Mouse (Mus musculus): ENCODE results near the gene Runx2. TPM values are rescaled to one million over a fixed set of nuclear protein-coding genes. Genes with fewer than 3 reads are reported as not detected.

Runx2 gene
- polyA plus RNA-seq, 1 experiment from 2014 or later, result 0.52 TPM

DNA sequence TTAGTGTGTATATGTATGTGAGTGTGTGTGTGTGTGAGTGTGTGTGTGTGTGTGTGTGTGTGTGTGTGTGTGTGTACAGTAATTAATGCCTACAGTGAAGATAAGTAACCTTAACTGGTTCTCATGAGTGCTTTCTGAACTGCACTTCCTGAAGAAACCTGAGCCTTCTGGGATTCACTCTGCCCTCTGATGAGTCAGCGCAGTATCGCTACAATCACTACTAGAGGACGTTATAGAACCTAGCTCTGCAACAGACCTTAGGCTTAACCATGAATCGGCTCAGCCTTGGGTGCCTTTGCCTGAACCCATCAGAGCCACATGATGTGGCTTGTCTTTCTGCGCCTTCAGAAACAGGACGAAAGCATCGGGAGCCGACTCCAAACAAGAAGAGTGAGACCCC is 169.5 kb downstream of the Runx2 start:
- H3K9me3 ChIP-seq (ENCODE audit: control insufficient read depth, low read length), result no peaks in the 10 kb centered on the region
- no peak for DNase-seq (ENCODE audit: low spot score)
- 95% methylated on average over 8 of the region's 8 CpGs for WGBS
- peaks cover 4% of the 10 kb centered on the region; the same call in 1 of the 2 replicates for H3K4me1 ChIP-seq (replicated peaks; ENCODE audit: control insufficient read depth, insufficient read depth, low read length)
- no peak overlapping the region for H3K9ac ChIP-seq
- no peak overlapping the region for H3K4me2 ChIP-seq (replicated peaks)
- H3K36me3 ChIP-seq (replicated peaks; ENCODE audit: control insufficient read depth, insufficient read depth), result no peaks in the 10 kb centered on the region
- H3K27ac ChIP-seq, result no peak overlapping the region
- H3K27me3 ChIP-seq (ENCODE audit: control insufficient read depth, insufficient read depth, low read length), result no peaks in the 10 kb centered on the region
- H3K4me3 ChIP-seq (replicated peaks; ENCODE audit: low read length), result no peak overlapping the region
- no peak for ATAC-seq (ENCODE audit: low FRiP score)

DNA sequence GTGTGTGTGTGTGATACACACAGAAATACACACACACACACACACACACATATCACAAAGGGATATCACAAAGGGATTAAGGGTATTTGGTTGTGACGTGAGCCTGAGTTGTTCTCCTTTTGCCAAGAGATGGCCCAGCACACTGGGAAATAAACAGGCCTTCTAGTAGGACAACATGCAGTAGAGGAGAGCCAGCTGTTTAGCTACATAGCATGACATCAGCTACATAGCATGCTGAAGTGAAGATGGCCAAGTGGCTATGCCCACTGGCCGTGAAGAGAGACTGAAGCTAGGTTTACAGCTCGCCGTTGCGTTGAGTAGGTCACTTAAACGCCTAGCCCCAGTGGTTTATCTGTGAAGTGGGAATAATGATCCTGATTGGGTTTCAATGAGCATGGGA is 171.3 kb downstream of the Runx2 start:
- no peak overlapping the region for H3K9ac ChIP-seq
- no peak overlapping the region for H3K4me3 ChIP-seq (replicated peaks; ENCODE audit: low read length)
- no peak overlapping the region for H3K27ac ChIP-seq
- H3K9me3 ChIP-seq (ENCODE audit: control insufficient read depth, low read length), result no peaks in the 10 kb centered on the region
- ATAC-seq (ENCODE audit: low FRiP score) (no peak), DNase-seq (ENCODE audit: low spot score) (no peak)
- H3K4me2 ChIP-seq (replicated peaks), result no peak overlapping the region
- H3K27me3 ChIP-seq (ENCODE audit: control insufficient read depth, insufficient read depth, low read length), result no peaks in the 10 kb centered on the region
- WGBS, result 94% methylated on average over 6 of the region's 6 CpGs
- H3K4me1 ChIP-seq (replicated peaks; ENCODE audit: control insufficient read depth, insufficient read depth, low read length), result no peaks in the 10 kb centered on the region
- no peaks in the 10 kb centered on the region for H3K36me3 ChIP-seq (replicated peaks; ENCODE audit: control insufficient read depth, insufficient read depth)

DNA sequence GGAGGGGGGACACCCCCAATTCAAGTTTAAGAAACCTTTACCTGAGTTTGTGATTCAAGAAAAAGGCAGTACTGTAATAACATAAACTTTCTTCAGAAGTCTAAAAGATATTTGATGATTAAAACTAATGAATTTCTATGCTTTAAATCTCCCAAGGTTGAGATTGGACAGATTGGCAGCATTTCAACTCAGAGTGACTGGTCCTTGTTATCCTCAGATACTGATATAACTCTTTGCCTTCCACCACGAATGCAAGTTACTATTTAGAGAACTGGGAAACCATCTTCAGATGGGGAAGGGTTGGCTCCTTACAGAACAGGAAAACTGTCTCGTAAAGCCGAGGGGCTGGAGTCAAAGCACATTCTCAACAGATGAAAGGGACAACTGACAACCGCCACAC is 172.5 kb downstream of the Runx2 start:
- no peak overlapping the region for H3K4me3 ChIP-seq (replicated peaks; ENCODE audit: low read length)
- H3K36me3 ChIP-seq (replicated peaks; ENCODE audit: control insufficient read depth, insufficient read depth), result no peaks in the 10 kb centered on the region
- 87% methylated on average over 4 of the region's 4 CpGs for WGBS
- H3K4me2 ChIP-seq (replicated peaks), result no peak overlapping the region
- no peaks in the 10 kb centered on the region for H3K27me3 ChIP-seq (ENCODE audit: control insufficient read depth, insufficient read depth, low read length)
- DNase-seq (ENCODE audit: low spot score), result no peak
- H3K9ac ChIP-seq, result no peak overlapping the region
- no peak for ATAC-seq (ENCODE audit: low FRiP score)
- no peak overlapping the region for H3K27ac ChIP-seq
- no peaks in the 10 kb centered on the region for H3K4me1 ChIP-seq (replicated peaks; ENCODE audit: control insufficient read depth, insufficient read depth, low read length)
- no peaks in the 10 kb centered on the region for H3K9me3 ChIP-seq (ENCODE audit: control insufficient read depth, low read length)

DNA sequence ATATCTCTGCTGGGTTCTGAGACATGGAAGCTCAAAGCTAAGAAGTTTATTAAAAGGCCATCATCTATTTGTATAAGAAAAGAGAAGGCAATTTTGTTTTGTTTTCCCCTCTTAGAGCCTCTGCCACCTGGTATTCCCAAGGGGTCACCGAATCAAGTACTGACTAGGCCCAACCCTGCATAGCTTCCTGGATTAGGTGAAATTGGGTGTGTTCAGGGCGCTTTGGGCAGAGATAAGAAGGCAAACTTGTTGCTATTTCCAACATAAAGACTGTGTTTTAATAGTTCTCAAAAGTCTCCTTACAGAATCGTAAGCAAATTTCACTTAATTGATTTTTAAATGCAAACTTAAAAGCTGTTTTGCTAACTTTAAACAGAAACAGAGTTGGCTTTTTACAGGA is 173.7 kb downstream of the Runx2 start:
- H3K27ac ChIP-seq, result no peak overlapping the region
- H3K9me3 ChIP-seq (ENCODE audit: control insufficient read depth, low read length), result no peaks in the 10 kb centered on the region
- ATAC-seq (ENCODE audit: low FRiP score) (no peak), DNase-seq (ENCODE audit: low spot score) (no peak)
- H3K4me1 ChIP-seq (replicated peaks; ENCODE audit: control insufficient read depth, insufficient read depth, low read length), result no peaks in the 10 kb centered on the region
- H3K36me3 ChIP-seq (replicated peaks; ENCODE audit: control insufficient read depth, insufficient read depth), result no peaks in the 10 kb centered on the region
- H3K9ac ChIP-seq, result no peak overlapping the region
- no peaks in the 10 kb centered on the region for H3K27me3 ChIP-seq (ENCODE audit: control insufficient read depth, insufficient read depth, low read length)
- WGBS, result 90% methylated on average over 3 of the region's 3 CpGs
- no peak overlapping the region for H3K4me3 ChIP-seq (replicated peaks; ENCODE audit: low read length)
- H3K4me2 ChIP-seq (replicated peaks), result no peak overlapping the region

- 96% methylated on average over 14 of the region's 14 CpGs for WGBS
- DNase-seq (ENCODE audit: low spot score) (no peak), ATAC-seq (ENCODE audit: low FRiP score) (no peak)
- H3K4me1 ChIP-seq (replicated peaks; ENCODE audit: control insufficient read depth, insufficient read depth, low read length), result no peaks in the 10 kb centered on the region
- H3K9ac ChIP-seq, result no peak overlapping the region
- no peak overlapping the region for H3K4me3 ChIP-seq (replicated peaks; ENCODE audit: low read length)
- H3K9me3 ChIP-seq (ENCODE audit: control insufficient read depth, low read length), result no peaks in the 10 kb centered on the region
- H3K4me2 ChIP-seq (replicated peaks), result no peak overlapping the region
- H3K36me3 ChIP-seq (replicated peaks; ENCODE audit: control insufficient read depth, insufficient read depth), result no peaks in the 10 kb centered on the region
- no peak overlapping the region for H3K27ac ChIP-seq
- no peaks in the 10 kb centered on the region for H3K27me3 ChIP-seq (ENCODE audit: control insufficient read depth, insufficient read depth, low read length)
These were observed 175.2 kb downstream of the Runx2 start for GRCm38 (mm10) chr17:44639446-44639845.

DNA sequence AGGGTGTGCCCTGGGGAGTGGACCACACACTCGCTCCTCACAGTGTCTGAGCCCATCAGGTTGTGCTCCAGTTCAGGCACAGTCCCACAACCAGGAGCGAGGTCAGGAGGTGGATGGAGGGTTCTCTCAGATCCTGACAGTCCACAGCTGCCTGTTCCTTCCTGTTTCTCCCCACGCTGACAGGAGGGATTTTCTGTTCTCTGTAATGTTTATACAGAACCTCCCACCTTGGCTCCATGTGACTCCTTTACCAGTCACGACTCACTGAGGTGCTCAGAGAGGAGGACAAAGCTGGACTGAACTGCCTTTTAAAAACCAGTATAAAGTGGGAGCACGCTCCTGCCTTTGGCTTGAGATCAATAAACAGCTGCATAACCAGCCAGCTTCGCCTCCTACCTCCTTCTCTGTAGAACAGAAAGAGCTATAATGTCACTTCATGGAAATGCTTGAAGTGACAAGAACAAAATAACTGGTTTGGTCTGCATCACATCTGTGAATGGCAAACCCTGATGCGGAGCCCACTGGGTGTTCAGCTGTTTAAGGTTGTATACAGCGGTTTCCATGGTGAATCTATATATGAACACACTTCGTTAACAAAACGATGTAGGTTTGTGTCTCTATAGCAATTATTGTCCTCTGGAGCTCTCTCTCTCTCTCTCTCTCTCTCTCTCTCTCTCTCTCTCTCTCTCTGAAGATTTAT is 177.3 kb downstream of the Runx2 start:
- H3K4me3 ChIP-seq (replicated peaks; ENCODE audit: low read length), result no peak overlapping the region
- no peaks in the 10 kb centered on the region for H3K36me3 ChIP-seq (replicated peaks; ENCODE audit: control insufficient read depth, insufficient read depth)
- DNase-seq (ENCODE audit: low spot score), result no peak
- WGBS, result 80% methylated on average over 10 of the region's 10 CpGs
- ATAC-seq (ENCODE audit: low FRiP score), result no peak
- no peak overlapping the region for H3K27ac ChIP-seq
- no peak overlapping the region for H3K4me2 ChIP-seq (replicated peaks)
- no peak overlapping the region for H3K9ac ChIP-seq
- no peaks in the 10 kb centered on the region for H3K4me1 ChIP-seq (replicated peaks; ENCODE audit: control insufficient read depth, insufficient read depth, low read length)
- H3K9me3 ChIP-seq (ENCODE audit: control insufficient read depth, low read length), result no peaks in the 10 kb centered on the region
- no peaks in the 10 kb centered on the region for H3K27me3 ChIP-seq (ENCODE audit: control insufficient read depth, insufficient read depth, low read length)

DNA sequence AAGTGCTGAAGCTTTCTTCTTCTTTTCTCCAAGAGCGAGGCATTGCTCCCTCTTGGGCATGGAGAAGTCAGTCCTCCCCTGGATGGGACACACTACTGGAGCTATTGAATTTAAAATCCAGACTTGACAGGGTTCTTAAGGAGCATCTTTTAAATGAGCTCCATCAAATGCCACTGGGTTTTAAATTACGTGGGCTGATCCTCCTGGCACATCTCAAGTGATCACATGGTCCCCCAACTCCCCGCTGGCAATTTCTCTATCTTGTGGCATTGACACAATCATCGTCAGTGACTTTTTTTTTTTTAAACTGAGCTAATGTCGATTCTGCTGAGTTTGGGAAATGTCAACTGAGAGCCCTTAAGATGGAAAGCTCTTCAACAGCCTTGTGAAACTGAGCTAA is 180.1 kb downstream of the Runx2 start:
- H3K9me3 ChIP-seq (ENCODE audit: control insufficient read depth, low read length), result no peaks in the 10 kb centered on the region
- H3K27me3 ChIP-seq (ENCODE audit: control insufficient read depth, insufficient read depth, low read length), result no peaks in the 10 kb centered on the region
- H3K4me3 ChIP-seq (replicated peaks; ENCODE audit: low read length), result no peak overlapping the region
- ATAC-seq (ENCODE audit: low FRiP score) (no peak), DNase-seq (ENCODE audit: low spot score) (no peak)
- no peak overlapping the region for H3K27ac ChIP-seq
- 76% methylated on average over 5 of the region's 5 CpGs for WGBS
- no peaks in the 10 kb centered on the region for H3K4me1 ChIP-seq (replicated peaks; ENCODE audit: control insufficient read depth, insufficient read depth, low read length)
- H3K4me2 ChIP-seq (replicated peaks), result no peak overlapping the region
- H3K9ac ChIP-seq, result no peak overlapping the region
- no peaks in the 10 kb centered on the region for H3K36me3 ChIP-seq (replicated peaks; ENCODE audit: control insufficient read depth, insufficient read depth)

- Histone ChIP-seq H3K27ac (no peak overlapping the region), H3K4me2 (replicated peaks) (no peak overlapping the region), H3K4me1 (replicated peaks; ENCODE audit: control insufficient read depth, insufficient read depth, low read length) (no peaks in the 10 kb centered on the region), H3K4me3 (replicated peaks; ENCODE audit: low read length) (no peak overlapping the region), H3K27me3 (ENCODE audit: control insufficient read depth, insufficient read depth, low read length) (no peaks in the 10 kb centered on the region), H3K9ac (no peak overlapping the region), H3K36me3 (replicated peaks; ENCODE audit: control insufficient read depth, insufficient read depth) (no peaks in the 10 kb centered on the region), H3K9me3 (ENCODE audit: control insufficient read depth, low read length) (no peaks in the 10 kb centered on the region)
- 82% methylated on average over 14 of the region's 14 CpGs for WGBS
- DNase-seq (ENCODE audit: low spot score), result no peak
- no peak for ATAC-seq (ENCODE audit: low FRiP score)
These were observed 180.8 kb downstream of the Runx2 start for GRCm38 (mm10) chr17:44633607-44634415.

DNA sequence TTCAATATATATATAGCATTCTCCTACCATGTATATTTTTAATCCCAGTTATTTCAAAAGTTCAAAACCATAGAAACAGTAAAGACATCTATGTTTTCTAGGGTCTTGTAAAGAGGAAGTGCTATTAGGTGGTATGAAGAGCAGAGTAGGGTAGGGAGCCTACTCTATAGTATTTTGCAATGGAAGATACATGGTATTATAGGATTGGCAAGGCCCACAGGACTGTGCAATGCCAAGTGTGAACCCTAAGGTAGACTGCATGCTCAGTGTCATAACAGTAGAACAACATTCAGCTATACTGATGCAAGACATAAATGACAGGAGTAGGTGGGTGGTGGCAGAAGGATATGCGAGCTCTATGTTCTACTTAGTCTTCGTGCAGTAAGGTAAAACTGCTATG is 181.7 kb downstream of the Runx2 start:
- no peak overlapping the region for H3K9ac ChIP-seq
- ATAC-seq (ENCODE audit: low FRiP score) (no peak), DNase-seq (ENCODE audit: low spot score) (no peak)
- H3K4me1 ChIP-seq (replicated peaks; ENCODE audit: control insufficient read depth, insufficient read depth, low read length), result no peaks in the 10 kb centered on the region
- no peaks in the 10 kb centered on the region for H3K9me3 ChIP-seq (ENCODE audit: control insufficient read depth, low read length)
- no peak overlapping the region for H3K4me3 ChIP-seq (replicated peaks; ENCODE audit: low read length)
- H3K4me2 ChIP-seq (replicated peaks), result no peak overlapping the region
- H3K27me3 ChIP-seq (ENCODE audit: control insufficient read depth, insufficient read depth, low read length), result no peaks in the 10 kb centered on the region
- H3K27ac ChIP-seq, result no peak overlapping the region
- no peaks in the 10 kb centered on the region for H3K36me3 ChIP-seq (replicated peaks; ENCODE audit: control insufficient read depth, insufficient read depth)
- 100% methylated on average over 2 of the region's 2 CpGs for WGBS
